Mouse (Mus musculus) G1E (cell line): ENCODE measurements around the gene Clcn3.

ENCODE experiments used
- CTCF ChIP-seq: IDR thresholded peaks from 2 replicates; pipeline ENCODE4 v1.5.1; 2012; ENCODE audit warnings: low read depth, low read length, inconsistent platforms, mixed read lengths
- GATA1 ChIP-seq: IDR thresholded peaks from 2 replicates; pipeline ENCODE4 v1.6.1; 2012; ENCODE audit warnings: borderline replicate concordance, low read length, inconsistent platforms, mixed read lengths
- POLR2AphosphoS5 ChIP-seq: IDR thresholded peaks from 2 replicates; pipeline ENCODE4 v1.6.1; 2012; ENCODE audit warnings: low read depth, low read length, inconsistent platforms; ENCODE audit not compliant: insufficient replicate concordance
- TAL1 ChIP-seq: conservative IDR thresholded peaks from 2 replicates; pipeline ENCODE4 v1.6.1; 2012; ENCODE audit warnings: low read depth, low read length, inconsistent platforms, mixed read lengths

DNA sequence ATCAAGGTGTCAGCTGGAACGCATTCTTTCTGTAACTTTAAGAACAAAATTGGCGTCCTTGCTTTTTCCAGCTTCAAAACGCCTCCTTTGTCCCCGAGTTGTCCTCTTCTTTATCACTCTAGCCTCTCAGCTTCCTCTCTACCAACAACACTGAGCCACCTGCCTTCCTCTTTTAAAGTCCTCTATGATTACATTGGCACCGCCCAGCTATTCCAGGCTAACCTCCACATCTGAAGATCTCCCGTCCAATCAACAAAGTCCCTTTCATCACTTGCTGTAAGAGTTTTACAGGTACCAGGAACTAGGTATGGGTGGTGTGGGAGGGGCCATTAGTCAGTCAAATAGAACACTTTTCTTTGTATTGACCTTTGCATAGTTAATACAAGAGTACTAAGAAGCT is 17.8 kb downstream of the Clcn3 start:
- no peak for TF ChIP-seq POLR2AphosphoS5
- TF ChIP-seq CTCF = no peak
- TF ChIP-seq GATA1 = no peak
- TF ChIP-seq TAL1 = no peak
